Mouse (Mus musculus): ENCODE results near the gene Kcnq2. TPM values are rescaled to one million over a fixed set of nuclear protein-coding genes. Genes with fewer than 3 reads are reported as not detected.

Gene Kcnq2
- polyA plus RNA-seq, 1 experiment, result 105 TPM

DNA sequence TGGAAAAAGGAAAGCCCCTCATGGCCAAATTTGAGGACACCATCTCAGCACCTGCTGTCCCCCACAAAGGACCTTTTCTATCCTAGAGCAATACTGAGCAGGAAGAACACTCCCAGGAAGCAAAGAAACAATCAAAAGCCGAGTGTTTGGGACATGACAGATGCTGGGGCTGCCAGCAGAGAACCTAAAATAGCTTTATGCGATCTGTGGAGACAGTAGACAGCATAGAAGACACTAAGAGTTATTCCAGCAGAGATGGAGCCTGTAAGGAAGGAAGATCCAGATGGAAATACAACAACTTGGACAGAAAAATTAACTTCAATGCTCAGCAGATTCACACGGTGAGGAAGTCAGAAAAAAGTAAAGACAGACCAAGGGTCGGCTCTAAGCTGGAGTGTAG, 69.3 kb downstream of the Kcnq2 start:
- no peak for DNase-seq (ENCODE audit: low read depth)
- TF ChIP-seq CTCF (IDR thresholded peaks at IDR 0.05; ENCODE audit: borderline replicate concordance, extremely low read depth, insufficient read depth, insufficient read length) (no peak), POLR2A (IDR thresholded peaks at IDR 0.05; ENCODE audit: borderline replicate concordance, extremely low read depth, insufficient read depth, insufficient read length, poor library complexity, severe bottlenecking) (no peak)

DNA sequence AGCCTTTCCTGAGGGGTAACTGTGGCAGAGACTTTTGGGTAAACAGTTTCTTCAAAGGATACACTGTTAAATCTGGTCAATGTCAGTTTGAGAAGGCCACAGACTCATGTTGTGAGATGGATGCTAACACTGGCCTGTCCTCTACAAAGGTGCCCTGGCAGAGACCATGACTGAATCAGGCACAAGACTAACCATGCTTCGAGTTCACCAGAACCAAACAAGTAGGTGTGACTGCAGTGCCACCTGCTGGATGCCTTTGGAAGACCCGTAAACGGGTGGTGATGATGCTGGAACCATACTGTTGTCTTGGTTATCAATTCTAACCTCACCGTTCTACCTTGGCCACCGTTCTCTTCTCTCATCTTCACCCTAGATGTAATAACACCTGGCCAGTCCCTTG, 75.0 kb downstream of the Kcnq2 start:
- TF ChIP-seq POLR2A (IDR thresholded peaks at IDR 0.05; ENCODE audit: borderline replicate concordance, extremely low read depth, insufficient read depth, insufficient read length, poor library complexity, severe bottlenecking) (no peak), CTCF (IDR thresholded peaks at IDR 0.05; ENCODE audit: borderline replicate concordance, extremely low read depth, insufficient read depth, insufficient read length) (peak; percentile 93)
- peak; percentile 84 for DNase-seq (ENCODE audit: low read depth)

DNA sequence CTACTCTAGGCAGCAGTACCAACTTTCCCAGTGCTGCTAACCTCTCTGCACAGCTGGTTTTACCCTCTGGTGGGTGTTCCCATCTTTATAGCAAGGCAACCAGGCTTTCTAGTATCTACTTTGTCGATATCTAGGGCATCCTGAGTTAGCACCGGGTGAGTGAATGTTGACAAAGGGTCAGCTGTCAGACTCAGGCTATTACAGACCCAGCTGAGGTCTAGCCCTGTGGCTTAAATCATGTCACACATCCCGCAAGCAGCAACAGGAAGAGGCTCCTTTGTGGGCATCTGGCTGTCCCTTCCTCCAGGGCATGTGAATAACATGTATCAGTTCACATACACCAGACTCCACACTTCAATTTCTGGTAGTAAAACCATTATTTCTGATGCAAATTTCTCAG, 76.9 kb downstream of the Kcnq2 start:
- TF ChIP-seq POLR2A (IDR thresholded peaks at IDR 0.05; ENCODE audit: borderline replicate concordance, extremely low read depth, insufficient read depth, insufficient read length, poor library complexity, severe bottlenecking) (no peak), CTCF (IDR thresholded peaks at IDR 0.05; ENCODE audit: borderline replicate concordance, extremely low read depth, insufficient read depth, insufficient read length) (no peak)
- no peak for DNase-seq (ENCODE audit: low read depth)

DNA sequence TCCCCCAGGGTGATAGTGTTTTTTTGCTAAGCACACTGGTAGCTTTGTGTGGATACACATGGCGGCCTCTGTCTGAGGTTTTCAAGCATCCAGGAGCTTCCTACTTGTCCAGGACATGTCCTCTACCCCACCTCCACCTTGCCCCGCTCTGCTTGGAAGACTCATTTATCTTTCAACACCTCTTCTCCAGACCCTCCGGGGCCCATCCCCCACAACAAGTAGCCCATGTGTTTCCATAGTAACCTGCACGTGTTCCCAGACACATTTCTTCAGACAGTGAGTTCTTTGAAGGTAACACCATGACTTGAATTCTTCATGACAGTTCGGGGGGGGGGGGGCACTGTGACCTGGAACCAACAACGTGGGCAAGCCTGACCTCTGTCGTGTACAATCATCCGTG, 77.8 kb downstream of the Kcnq2 start:
- TF ChIP-seq CTCF (IDR thresholded peaks at IDR 0.05; ENCODE audit: borderline replicate concordance, extremely low read depth, insufficient read depth, insufficient read length) (no peak), POLR2A (IDR thresholded peaks at IDR 0.05; ENCODE audit: borderline replicate concordance, extremely low read depth, insufficient read depth, insufficient read length, poor library complexity, severe bottlenecking) (no peak)
- peak; percentile 79 for DNase-seq (ENCODE audit: low read depth)

DNA sequence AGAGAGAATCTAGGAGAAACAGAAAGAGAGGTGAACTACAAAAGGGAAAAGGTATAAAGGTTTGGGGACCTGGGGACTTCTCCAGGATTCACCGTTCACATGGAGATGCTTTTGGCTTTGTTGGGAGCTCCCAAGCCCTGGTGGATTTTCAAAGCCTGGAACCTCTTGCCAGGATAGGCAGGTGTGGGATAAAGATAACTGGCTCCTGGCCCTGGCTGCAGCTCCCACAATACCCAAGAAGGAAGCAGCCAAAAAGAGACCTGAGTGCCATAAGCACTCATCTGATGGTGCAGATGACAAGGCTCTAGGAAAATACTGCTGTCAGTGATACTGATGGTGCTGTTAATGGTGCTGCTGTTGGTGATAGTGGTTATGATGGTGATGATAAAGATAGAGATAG, 82.9 kb downstream of the Kcnq2 start:
- no peak for DNase-seq (ENCODE audit: low read depth)
- TF ChIP-seq CTCF (IDR thresholded peaks at IDR 0.05; ENCODE audit: borderline replicate concordance, extremely low read depth, insufficient read depth, insufficient read length) (no peak), POLR2A (IDR thresholded peaks at IDR 0.05; ENCODE audit: borderline replicate concordance, extremely low read depth, insufficient read depth, insufficient read length, poor library complexity, severe bottlenecking) (no peak)

DNA sequence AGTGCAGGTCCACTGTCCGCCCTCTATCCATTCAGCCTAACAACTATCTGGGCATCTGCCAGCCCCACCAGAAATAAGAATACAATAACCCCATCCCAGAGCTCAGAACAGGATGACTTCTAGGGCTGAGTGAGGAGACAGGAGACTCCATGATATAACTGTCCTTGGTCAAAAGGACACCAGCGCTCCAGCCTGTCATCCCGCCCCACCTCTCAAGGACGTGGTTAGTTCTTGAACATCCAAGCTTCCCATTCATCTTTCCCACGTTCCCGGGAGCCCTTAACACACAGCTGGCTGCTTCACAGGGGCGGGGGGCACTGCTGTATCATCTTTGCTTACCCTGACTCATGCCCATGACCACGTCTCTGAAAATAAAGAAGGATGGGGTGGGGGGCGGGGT, 86.1 kb downstream of the Kcnq2 start:
- no peak for TF ChIP-seq CTCF (IDR thresholded peaks at IDR 0.05; ENCODE audit: borderline replicate concordance, extremely low read depth, insufficient read depth, insufficient read length)
- no peak for TF ChIP-seq POLR2A (IDR thresholded peaks at IDR 0.05; ENCODE audit: borderline replicate concordance, extremely low read depth, insufficient read depth, insufficient read length, poor library complexity, severe bottlenecking)
- DNase-seq (ENCODE audit: low read depth), result no peak

DNA sequence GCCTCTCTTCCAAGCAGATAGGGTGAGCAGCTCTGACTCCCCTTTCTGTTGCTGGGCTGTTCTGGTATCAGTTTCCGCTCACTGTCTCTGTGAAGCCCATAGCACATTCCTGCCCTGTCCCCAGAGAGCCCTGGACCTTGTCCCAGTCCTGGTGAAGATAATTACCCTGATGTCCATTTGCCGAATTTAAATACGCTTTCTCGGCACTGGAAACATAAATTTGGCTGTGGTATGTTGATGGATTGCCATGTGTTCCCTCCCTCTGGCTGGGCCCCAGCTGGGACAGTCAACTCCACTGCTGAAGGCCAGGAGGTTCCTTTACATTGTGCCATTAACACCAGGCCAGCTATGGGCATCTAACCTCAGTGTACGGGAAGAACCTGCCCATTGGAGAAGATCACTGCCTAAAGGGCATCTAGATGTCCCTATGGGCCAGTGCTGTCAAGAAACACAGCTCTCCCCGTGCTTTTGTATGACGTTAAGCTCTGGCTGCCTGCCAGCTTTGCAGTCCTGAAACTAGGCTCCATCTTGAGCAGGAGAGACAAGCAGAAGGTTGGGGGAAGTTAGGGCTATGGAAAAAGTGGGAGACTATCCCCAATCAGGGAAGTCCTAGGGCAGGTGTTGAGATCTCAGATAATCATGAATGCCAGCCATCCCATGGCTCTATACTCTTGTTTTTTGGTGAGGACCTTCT, 86.7 kb downstream of the Kcnq2 start:
- TF ChIP-seq CTCF (IDR thresholded peaks at IDR 0.05; ENCODE audit: borderline replicate concordance, extremely low read depth, insufficient read depth, insufficient read length), result no peak
- TF ChIP-seq POLR2A (IDR thresholded peaks at IDR 0.05; ENCODE audit: borderline replicate concordance, extremely low read depth, insufficient read depth, insufficient read length, poor library complexity, severe bottlenecking), result no peak
- peak; percentile 44 for DNase-seq (ENCODE audit: low read depth)

DNA sequence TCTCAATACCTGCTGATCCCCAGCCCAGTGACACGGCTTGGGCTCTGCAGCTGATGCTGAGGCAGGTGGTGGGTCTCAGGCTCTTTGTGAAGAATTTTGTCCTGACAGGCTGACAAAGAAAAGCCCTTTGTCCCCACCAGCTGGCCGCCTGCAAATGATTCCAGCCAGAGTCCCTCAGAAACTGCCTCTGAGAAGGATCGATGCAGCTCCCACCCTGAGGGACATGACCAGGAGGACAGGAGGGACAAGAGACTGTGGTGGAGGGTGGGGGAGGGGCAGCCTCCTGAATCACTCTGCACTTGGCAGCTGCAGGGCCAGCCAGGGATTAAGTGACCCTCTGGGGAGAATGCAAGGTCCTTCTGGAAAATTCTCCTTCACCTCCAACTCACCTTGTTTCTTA, 91.1 kb downstream of the Kcnq2 start:
- no peak for TF ChIP-seq POLR2A (IDR thresholded peaks at IDR 0.05; ENCODE audit: borderline replicate concordance, extremely low read depth, insufficient read depth, insufficient read length, poor library complexity, severe bottlenecking)
- DNase-seq (ENCODE audit: low read depth), result peak; percentile 75

DNA sequence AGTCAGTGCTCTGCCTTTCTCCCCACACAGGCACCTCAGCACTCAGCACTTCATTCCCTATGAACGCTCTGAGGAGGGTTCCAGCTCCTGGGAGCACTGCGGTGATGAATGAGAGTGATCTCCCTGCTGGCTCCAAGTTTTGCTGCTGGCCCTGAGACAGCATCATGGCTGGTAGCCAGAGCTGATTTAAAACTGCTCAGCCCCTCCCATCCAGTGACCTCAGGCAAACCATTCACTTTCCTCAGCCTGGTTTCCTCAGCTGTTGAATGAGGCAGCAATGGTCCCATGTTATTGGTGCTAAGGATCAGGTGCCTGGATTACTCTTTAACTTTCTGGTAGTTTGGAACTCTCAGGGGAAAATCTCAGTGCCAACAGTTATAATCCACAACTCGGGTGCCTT, 91.7 kb downstream of the Kcnq2 start, which contains the start of gene Chrna4:
TSS of gene Chrna4 (minus strand) at position 110 of the 400 bp plus-strand sequence.
- TF ChIP-seq POLR2A (IDR thresholded peaks at IDR 0.05; ENCODE audit: borderline replicate concordance, extremely low read depth, insufficient read depth, insufficient read length, poor library complexity, severe bottlenecking), result no peak
- no peak for TF ChIP-seq CTCF (IDR thresholded peaks at IDR 0.05; ENCODE audit: borderline replicate concordance, extremely low read depth, insufficient read depth, insufficient read length)
- DNase-seq (ENCODE audit: low read depth), result peak; percentile 80

DNA sequence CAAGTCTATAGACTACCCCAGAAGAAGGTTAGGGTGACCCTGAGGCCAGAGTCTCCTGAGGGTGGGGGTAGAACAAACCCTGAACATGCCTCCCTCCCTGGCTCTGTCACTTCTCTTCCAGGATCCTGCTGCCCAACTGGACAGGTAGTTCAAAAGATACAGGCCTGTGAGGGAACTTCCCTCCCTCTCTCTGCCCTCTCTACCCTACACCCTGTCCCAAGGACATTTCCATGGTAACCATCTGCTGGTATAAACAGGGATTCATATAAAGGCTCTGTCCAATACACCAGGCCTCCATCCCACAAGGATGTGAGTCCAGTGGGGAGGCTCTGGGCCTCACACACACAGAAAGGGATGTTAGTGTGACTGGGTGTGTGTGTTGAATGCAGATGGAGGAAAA, 92.7 kb downstream of the Kcnq2 start:
- peak; percentile 62 for DNase-seq (ENCODE audit: low read depth)
- TF ChIP-seq POLR2A (IDR thresholded peaks at IDR 0.05; ENCODE audit: borderline replicate concordance, extremely low read depth, insufficient read depth, insufficient read length, poor library complexity, severe bottlenecking) (no peak), CTCF (IDR thresholded peaks at IDR 0.05; ENCODE audit: borderline replicate concordance, extremely low read depth, insufficient read depth, insufficient read length) (no peak)

DNA sequence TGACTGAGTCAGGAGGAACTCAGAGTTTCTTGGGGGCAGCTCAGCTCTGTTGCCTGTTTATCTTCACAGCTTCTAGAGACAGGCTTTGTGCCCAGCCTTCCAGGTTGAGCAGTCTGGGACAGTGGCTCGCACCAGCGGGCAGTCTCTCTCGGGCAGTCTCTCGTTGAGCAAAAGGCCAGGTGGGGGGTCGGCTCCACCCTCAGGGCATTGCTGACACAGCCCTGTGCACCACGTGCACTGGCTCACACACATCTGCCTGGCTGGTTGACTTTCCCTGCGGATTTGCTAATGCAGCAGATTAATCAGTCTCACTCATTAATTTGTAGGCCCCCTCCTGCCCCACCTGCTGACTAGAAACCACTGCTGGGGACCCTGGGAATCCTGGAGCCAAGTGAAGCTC, 93.2 kb downstream of the Kcnq2 start:
- DNase-seq (ENCODE audit: low read depth), result peak; percentile 52
- no peak for TF ChIP-seq CTCF (IDR thresholded peaks at IDR 0.05; ENCODE audit: borderline replicate concordance, extremely low read depth, insufficient read depth, insufficient read length)
- no peak for TF ChIP-seq POLR2A (IDR thresholded peaks at IDR 0.05; ENCODE audit: borderline replicate concordance, extremely low read depth, insufficient read depth, insufficient read length, poor library complexity, severe bottlenecking)

DNA sequence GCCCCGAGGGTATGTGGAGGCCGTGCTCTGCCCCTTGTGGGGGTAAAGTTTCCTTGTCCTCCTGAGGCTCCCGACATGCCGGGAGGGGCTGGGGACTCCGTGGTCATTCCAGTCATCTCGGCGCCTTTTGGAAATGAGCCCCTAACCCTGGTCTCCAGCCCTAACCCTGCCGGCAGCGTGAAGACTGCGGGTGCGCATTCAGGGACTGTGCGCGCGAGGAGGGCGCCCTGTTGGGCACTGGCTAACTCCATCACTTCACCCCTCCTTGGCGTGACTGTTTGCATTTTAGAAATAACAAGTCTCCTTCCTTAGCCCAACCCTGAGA, 95.8 kb downstream of the Kcnq2 start:
- DNase-seq (ENCODE audit: low read depth), result no peak
- no peak for TF ChIP-seq CTCF (IDR thresholded peaks at IDR 0.05; ENCODE audit: borderline replicate concordance, extremely low read depth, insufficient read depth, insufficient read length)
- no peak for TF ChIP-seq POLR2A (IDR thresholded peaks at IDR 0.05; ENCODE audit: borderline replicate concordance, extremely low read depth, insufficient read depth, insufficient read length, poor library complexity, severe bottlenecking)

All from brain, embryonic 14.5 days (tissue).